Mouse (Mus musculus) liver, adult (tissue): ENCODE data around the gene Edil3.

Source experiments
- GATA4 ChIP-seq: IDR thresholded peaks from 2 replicates; pipeline ENCODE4 v1.6.1; 2014; ENCODE audit warnings: mild to moderate bottlenecking, low read length; ENCODE audit not compliant: insufficient replicate concordance

Gene Edil3

GRCm38 (mm10) chr13:89119809-89120208 is 298.5 kb downstream of the Edil3 start:
- TF ChIP-seq GATA4, result no peak

DNA sequence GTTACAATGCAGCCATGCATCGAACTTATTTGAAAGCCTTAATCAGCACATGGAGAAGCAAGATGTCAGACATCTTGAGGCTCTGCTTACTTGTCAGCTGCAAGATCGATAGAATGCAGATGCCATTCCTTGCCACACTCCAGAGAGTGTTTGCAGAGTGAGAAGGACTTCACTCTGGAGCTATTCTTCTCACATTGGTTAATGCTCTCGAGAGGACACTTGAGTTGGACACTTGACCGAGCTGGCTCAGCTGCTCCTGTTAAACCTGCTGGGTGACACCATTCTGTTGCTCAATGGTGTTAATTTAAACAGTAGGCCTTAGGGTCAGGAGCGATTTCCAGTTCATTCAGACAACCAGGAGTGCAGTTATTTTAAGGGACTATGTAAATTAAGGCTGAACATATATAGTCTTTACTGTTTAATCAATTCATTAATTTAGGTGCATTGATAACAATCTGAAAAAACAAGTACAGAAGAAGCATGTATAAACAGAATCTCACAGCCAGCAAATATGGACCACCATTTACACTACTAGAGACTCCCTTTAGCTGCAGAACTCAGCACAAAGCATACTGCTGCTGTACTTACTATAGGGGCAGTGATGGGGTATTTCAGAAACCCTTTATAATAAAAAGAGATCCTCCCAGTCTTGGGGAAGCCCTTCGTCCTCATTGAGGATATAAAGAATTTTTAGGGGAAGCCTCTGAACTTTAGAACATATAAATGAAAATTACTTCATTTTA is 301.4 kb downstream of the Edil3 start:
- no peak for TF ChIP-seq GATA4

GRCm38 (mm10) chr13:89123396-89123795 is 302.1 kb downstream of the Edil3 start:
- no peak for TF ChIP-seq GATA4

DNA sequence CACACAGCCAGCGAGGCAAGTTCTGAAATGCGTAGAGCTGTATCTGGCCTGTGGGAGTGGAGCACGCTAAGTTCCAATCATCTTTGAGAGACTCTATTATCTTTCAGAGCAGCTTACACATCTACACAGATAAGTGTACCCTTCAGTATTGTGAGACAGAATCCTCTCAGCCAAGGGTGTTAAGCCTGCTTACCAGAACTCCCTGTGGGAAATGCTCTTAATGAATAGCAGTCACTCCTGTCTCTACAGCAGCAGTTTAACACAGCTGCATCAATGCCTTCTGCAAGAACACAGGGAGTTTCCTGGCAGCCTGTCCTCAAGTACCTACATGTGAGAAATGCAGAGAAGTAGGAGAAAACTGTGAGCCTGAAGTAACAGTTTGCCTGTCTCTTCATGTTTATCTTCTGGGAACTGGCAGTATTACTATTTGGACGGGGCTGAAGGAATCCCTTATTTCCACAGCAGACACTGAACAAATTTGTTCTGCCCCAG is 324.8 kb downstream of the Edil3 start:
- TF ChIP-seq GATA4, result no peak

- no peak for TF ChIP-seq GATA4
Observed at GRCm38 (mm10) chr13:89151878-89152277, 330.6 kb downstream of the Edil3 start.

DNA sequence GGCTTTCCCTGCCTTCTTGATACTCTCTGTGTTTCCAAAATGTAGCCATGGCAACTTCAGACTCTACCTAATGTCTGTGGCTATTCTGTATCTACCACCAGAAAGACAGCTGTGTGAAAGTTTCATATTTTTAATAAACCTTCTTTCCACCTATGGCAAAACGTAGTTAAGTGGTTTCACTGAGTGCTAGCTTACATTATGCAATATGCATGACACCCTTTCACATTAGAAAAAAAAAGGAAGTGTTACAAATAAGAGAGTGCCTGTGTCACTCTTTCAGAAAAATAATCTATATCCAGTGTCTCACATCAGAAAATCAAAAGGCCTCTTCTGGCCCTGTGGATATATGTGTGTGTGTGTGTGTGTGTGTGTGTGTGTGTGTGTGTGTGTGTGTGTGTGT is 346.7 kb downstream of the Edil3 start:
- TF ChIP-seq GATA4, result no peak

DNA sequence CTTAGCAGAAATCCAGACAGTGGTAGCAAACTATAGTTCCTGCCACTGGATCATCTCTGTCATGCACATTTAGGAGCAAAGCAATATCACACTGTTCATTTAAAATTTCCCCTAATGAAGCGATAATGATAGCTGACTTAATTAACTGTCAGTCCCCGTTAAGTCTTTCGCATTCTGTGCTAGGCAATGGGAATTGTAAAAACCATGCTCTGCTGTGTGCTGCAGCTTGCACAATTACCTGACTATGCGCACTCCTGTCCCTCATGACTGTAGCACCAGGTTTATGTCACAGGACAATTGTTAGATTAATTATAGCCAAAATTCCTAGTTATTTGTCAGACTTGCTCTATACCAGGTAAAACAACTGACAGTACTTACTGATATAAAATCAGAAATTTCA is 348.8 kb downstream of the Edil3 start:
- no peak for TF ChIP-seq GATA4

DNA sequence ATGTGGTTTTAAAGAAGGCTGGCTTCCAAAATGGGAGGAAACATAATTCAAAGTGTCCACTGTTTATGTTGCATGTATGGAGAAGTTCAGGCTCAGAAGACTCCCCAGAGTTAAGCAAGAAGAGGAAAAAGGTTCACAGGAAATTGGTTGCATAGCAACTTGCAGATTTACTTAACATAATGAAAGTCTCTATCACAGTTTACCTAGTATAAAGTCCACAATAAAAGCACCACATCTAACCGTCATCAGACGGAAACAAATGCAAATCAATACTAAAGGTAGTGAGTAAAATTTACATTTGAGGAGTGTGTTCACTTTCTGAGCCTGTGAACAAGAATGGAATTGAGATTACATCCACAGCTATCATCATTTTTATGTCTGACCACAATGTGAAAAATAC is 353.9 kb downstream of the Edil3 start:
- TF ChIP-seq GATA4, result no peak

GRCm38 (mm10) chr13:89189051-89189450 is 367.8 kb downstream of the Edil3 start:
- TF ChIP-seq GATA4, result no peak

DNA sequence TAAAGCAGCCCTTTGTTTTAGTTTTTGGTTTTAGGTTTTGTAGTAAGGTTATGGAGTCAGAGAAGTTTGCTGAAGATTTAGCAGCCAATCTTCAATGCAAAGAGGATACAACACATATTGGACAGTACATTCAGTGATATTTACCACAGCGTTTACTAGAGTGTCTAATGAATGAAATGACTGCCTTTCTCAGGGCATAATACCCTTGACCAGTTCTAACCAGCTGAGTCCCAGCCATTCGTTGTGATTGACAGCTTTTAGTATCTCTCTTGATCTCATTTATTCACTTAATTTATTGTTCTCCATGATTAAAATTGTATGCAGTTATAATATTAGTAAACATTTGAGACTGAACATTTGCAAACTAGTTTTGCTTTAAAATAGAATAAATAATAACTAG is 375.7 kb downstream of the Edil3 start:
- no peak for TF ChIP-seq GATA4

DNA sequence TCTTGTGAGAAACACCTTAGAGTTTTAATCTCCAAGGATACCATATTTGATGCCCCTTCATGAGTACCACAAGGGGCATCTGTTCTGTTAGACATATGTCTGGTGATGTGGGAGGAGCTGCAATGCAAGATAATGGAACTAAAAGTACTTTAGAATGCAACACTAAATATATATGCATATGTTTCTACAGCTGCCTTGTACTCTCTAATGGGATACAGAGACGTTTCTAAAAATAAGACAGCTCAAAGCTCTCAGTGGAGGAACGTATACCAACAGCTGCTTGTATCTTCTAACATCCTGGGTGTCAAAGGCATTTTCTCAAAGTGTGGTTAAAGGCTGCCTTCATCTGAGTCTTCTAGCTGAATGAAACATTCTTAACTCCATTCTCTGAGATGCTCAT is 378.0 kb downstream of the Edil3 start:
- TF ChIP-seq GATA4, result no peak

- no peak for TF ChIP-seq GATA4
Observed at GRCm38 (mm10) chr13:89238104-89238503, 416.8 kb downstream of the Edil3 start.

- no peak for TF ChIP-seq GATA4
Observed at GRCm38 (mm10) chr13:89253990-89254642, 432.8 kb downstream of the Edil3 start.

GRCm38 (mm10) chr13:89256906-89257305 is 435.6 kb downstream of the Edil3 start:
- TF ChIP-seq GATA4, result no peak

GRCm38 (mm10) chr13:89286696-89287305 is 465.5 kb downstream of the Edil3 start:
- TF ChIP-seq GATA4, result no peak

- TF ChIP-seq GATA4, result no peak
Observed at GRCm38 (mm10) chr13:89288201-89288600, 466.9 kb downstream of the Edil3 start.

DNA sequence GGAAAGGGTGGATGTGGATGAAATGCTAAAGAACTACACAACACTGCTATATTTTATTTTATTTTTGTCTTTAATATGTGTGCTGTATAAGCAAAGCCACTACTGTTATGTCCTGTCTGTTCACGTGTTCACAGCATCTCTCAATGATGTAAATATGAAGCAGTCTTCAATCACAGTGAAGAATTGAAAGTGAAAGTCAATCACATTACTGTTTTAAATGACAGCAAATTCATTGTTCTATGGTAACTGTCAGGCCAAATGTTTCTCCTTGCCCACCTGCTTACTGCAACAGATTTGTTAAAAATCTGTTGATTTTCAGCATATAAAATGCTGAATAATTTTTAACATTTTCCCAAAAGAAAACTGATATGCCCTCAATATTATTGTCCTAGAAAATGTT is 499.9 kb downstream of the Edil3 start:
- TF ChIP-seq GATA4, result no peak

GRCm38 (mm10) chr13:89324282-89324681 is 503.0 kb downstream of the Edil3 start:
- no peak for TF ChIP-seq GATA4
